ENCODE assay signal across 9 mouse cellular contexts in genomic region chr17:87133823-87134222, GRCm38 (mm10). TPM values are rescaled to one million over a fixed set of nuclear protein-coding genes. Genes with fewer than 3 reads are reported as not detected.
A peak's percentile ranks its signal among the peaks of the same experiment; 100 is the strongest.
DNase-seq lines count a peak whose midpoint lies in the region; ATAC-seq and TF ChIP-seq lines count a peak whose summit lies in the region.
"Had no signal": no experiment of that assay in that cellular context is flagged by ENCODE, and none has a peak within 500 bp of the region (broad histone marks: within the 10 kb centered on the region; RNA-seq: fewer than 3 reads in every experiment).

No protein-coding gene starts in this region.

- no peak overlapping the region for H3K4me2 ChIP-seq in hindbrain, embryonic 11.5 days (replicated peaks; ENCODE audit: low read depth, low read length)
- no peak overlapping the region for H3K4me2 ChIP-seq in hindbrain, embryonic 14.5 days (replicated peaks)
- H3K4me2 ChIP-seq in intestine, postnatal 0 days (replicated peaks; ENCODE audit: low read depth) = no peak overlapping the region

- no peaks in the 10 kb centered on the region for H3K27me3 ChIP-seq in hindbrain, embryonic 11.5 days (ENCODE audit: control insufficient read depth, insufficient read depth, low read length)
- no peaks in the 10 kb centered on the region for H3K27me3 ChIP-seq in hindbrain, embryonic 14.5 days (ENCODE audit: control insufficient read depth, insufficient read depth, low read length)
- no peaks in the 10 kb centered on the region for H3K27me3 ChIP-seq in intestine, postnatal 0 days (replicated peaks; ENCODE audit: control insufficient read depth, insufficient read depth, low read length)
- H3K27me3 ChIP-seq: Patski had no signal

- no peak overlapping the region for H3K27ac ChIP-seq in hindbrain, embryonic 11.5 days (ENCODE audit: low read depth, low read length)
- no peak overlapping the region for H3K27ac ChIP-seq in hindbrain, embryonic 14.5 days
- no peak overlapping the region for H3K27ac ChIP-seq in intestine, postnatal 0 days (ENCODE audit: low read depth, low read length)

- 66% methylated on average over 23 of the region's 23 CpGs for whole genome bisulfite sequencing in hindbrain, embryonic 11.5 days
- 68% methylated on average over 23 of the region's 23 CpGs for WGBS in hindbrain, embryonic 14.5 days
- WGBS in intestine, postnatal 0 days = 72% methylated on average over 23 of the region's 23 CpGs

- H3K4me1 ChIP-seq in hindbrain, embryonic 11.5 days (replicated peaks; ENCODE audit: control insufficient read depth, insufficient read depth, low read length) = no peaks in the 10 kb centered on the region
- no peaks in the 10 kb centered on the region for H3K4me1 ChIP-seq in hindbrain, embryonic 14.5 days (replicated peaks; ENCODE audit: control insufficient read depth, insufficient read depth, low read length)
- no peaks in the 10 kb centered on the region for H3K4me1 ChIP-seq in intestine, postnatal 0 days (replicated peaks; ENCODE audit: control insufficient read depth, insufficient read depth, low read length)

- H3K9ac ChIP-seq in hindbrain, embryonic 11.5 days (ENCODE audit: low read depth, low read length) = no peak overlapping the region
- no peak overlapping the region for H3K9ac ChIP-seq in hindbrain, embryonic 14.5 days
- no peak overlapping the region for H3K9ac ChIP-seq in intestine, postnatal 0 days (ENCODE audit: low read depth, low read length)

- H3K4me3 ChIP-seq in hindbrain, embryonic 11.5 days (ENCODE audit: low read depth, low read length) = no peak overlapping the region
- H3K4me3 ChIP-seq in hindbrain, embryonic 14.5 days (replicated peaks; ENCODE audit: low read length) = no peak overlapping the region
- no peak overlapping the region for H3K4me3 ChIP-seq in intestine, postnatal 0 days (ENCODE audit: low read depth, low read length)

- ATAC-seq in hindbrain, embryonic 11.5 days (ENCODE audit: low FRiP score) = no peak
- ATAC-seq in hindbrain, embryonic 14.5 days (ENCODE audit: low FRiP score) = no peak
- no peak for ATAC-seq in intestine, postnatal 0 days
- ATAC-seq in CD4-positive, CD25-positive, alpha-beta regulatory T cell, adult 4 months = no peak
- ATAC-seq: Patski had no signal

- H3K36me3 ChIP-seq in hindbrain, embryonic 11.5 days (ENCODE audit: control insufficient read depth, insufficient read depth, low read length) = no peaks in the 10 kb centered on the region
- H3K36me3 ChIP-seq in hindbrain, embryonic 14.5 days (replicated peaks; ENCODE audit: control insufficient read depth, insufficient read depth) = peaks cover 21% of the 10 kb centered on the region
- peaks cover 3% of the 10 kb centered on the region; the same call in 1 of the 2 replicates for H3K36me3 ChIP-seq in intestine, postnatal 0 days (ENCODE audit: control insufficient read depth, insufficient read depth)

- peak; percentile 13 for DNase-seq in hindbrain, embryonic 11.5 days (ENCODE audit: low spot score)
- DNase-seq in hindbrain, embryonic 14.5 days (ENCODE audit: low spot score) = no peak
- peak; percentile 82 for DNase-seq in ES-CJ7 (ENCODE audit: low read depth, low spot score)
- DNase-seq in adrenal gland, postnatal 14 days = peak; percentile 54
- no peak for DNase-seq in thymus, postnatal 10 days (ENCODE audit: low spot score in 2 of 2)
- DNase-seq: cerebellum, postnatal 36 days had no signal

- H3K9me3 ChIP-seq in hindbrain, embryonic 11.5 days (ENCODE audit: control insufficient read depth, low read length) = no peaks in the 10 kb centered on the region
- H3K9me3 ChIP-seq in hindbrain, embryonic 14.5 days (ENCODE audit: control insufficient read depth, low read length) = no peaks in the 10 kb centered on the region
- no peaks in the 10 kb centered on the region for H3K9me3 ChIP-seq in intestine, postnatal 0 days (ENCODE audit: control insufficient read depth)

- peak; percentile 46 for TF ChIP-seq CTCF in intestine, postnatal 0 days (IDR thresholded peaks at IDR 0.05; ENCODE audit: low read depth)

RNA-seq across cellular contexts. Expression of gene Socs5, which starts 26.3 kb away (rescaled TPM):
- 15.0 and 16.2 TPM in 2 replicates for polyA plus RNA-seq in hindbrain, embryonic 11.5 days (2014; fragmentation: Nextera tagmentation; extraction: Ambion mirVana)
- 22.1 and 24.0 TPM in 2 replicates for polyA plus RNA-seq in hindbrain, embryonic 14.5 days (2014; fragmentation: Nextera tagmentation; extraction: Ambion mirVana)
- 58.9 and 60.7 TPM in 2 replicates for total RNA-seq in adrenal gland, postnatal 14 days (2021)
- 3.9 and 4.6 TPM in 2 replicates for polyA plus RNA-seq in intestine, postnatal 0 days (2015; fragmentation: Nextera tagmentation; extraction: Ambion mirVana)
- 1 to 10 TPM; 8.7 to 9.3 TPM for polyA plus RNA-seq in CD4-positive, CD25-positive, alpha-beta regulatory T cell, adult 4 months (2017; shearing (Covaris generic))

Comparison
In these comparisons a context has a peak if more than half of its experiments do, and no peak if none do; other contexts are left out.
1. DNase-seq: peak in hindbrain, embryonic 11.5 days (single experiment), ES-CJ7 (single experiment) and adrenal gland, postnatal 14 days (single experiment); none in hindbrain, embryonic 14.5 days (single experiment) and thymus, postnatal 10 days (0 of 2).